Mouse (Mus musculus) ovary, postnatal 36 days (tissue): Measurements from ENCODE around the gene Cnp.
"Not testable (repeated sequence)": the region's sequence is repeated elsewhere in the genome, so short reads cannot be mapped to it uniquely, and the experiment has no call there.

Source experiments
- DNase-seq: peaks from one replicate; pipeline ENCODE4 v3.0.0; 2022; ENCODE audit warnings: low spot score, mixed read lengths

The Cnp gene

DNA sequence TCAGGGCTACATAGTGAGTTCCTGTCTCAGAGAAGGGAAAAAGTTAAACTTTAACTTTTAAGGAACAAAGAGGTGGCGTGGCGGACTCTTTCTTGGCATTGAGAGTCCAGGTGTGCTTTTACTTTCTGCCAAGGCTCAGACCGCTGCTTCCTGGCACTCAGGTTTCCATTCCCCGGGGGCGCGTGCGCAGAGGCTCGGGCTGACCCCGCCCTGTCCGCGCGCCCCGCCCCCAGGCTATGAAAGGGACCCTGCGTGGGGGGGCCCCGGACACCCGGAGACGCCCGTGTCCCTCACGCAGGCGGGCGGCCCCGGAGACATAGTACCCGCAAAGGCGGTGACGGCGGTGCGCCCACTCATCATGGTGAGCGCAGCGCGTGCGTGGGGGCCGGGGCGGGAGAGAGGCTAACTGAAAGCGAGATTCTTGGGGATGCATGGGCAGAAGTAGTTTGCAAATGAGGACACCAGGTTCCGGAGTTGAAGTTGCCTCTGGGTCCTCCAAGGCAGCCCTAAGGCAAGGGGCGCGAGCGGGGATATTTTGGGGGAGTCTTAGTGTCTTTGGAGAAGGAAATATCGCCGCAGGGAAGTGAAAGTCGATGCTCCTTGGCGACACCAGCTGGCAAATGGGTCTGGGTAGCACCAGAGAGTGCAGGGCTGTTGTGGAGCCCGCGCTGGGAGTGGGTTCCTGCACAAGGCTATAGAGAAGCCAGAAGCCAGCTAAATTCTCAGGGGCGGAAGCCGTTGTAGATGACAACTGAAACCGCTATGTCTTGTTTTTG is at the start of gene Cnp:
Gene Cnp (plus strand): TSS at position 197 of the 776 bp plus-strand sequence.
- peak; percentile 83 for DNase-seq

GRCm38 (mm10) chr11:100524987-100525630 is 49.6 kb upstream of the Cnp start:
- no peak for DNase-seq

DNA sequence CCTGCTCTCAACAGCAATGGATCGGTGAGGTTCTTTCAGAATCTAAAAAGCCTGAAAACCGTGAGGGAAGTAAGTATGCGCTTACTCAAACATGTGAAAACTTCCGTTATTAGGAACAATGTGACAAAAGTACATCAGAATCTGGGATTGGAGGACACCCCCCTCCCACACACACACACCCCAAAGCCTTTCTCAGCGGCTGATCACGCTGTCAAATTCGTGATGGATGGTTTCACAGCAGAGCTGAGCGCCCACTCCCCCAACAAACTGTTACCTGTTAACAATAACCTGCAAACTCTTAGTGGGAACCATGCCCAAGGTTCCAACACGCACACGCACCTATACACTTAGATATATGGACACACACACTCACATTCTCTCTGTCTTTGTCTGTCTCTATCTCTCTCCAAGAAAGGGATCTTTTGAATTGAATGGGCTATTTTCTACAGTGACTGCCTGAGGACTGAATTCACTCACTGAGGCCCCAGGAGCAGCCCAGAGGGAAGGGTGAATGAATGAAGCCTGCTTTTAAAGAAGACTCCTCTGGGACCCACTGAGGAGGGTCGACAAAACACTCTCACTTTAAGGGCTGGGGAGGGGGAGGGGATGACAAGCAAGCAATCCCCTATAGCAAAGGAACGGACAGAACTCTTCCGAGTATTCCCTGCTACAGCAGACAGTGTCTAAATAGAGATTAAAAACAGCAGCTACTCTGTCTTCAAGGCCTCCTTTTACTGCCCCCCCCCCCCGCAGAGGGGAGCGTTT is 48.5 kb upstream of the Cnp start:
- DNase-seq, result no peak

GRCm38 (mm10) chr11:100527066-100527457 is 47.6 kb upstream of the Cnp start:
- peak; percentile 72 for DNase-seq

DNA sequence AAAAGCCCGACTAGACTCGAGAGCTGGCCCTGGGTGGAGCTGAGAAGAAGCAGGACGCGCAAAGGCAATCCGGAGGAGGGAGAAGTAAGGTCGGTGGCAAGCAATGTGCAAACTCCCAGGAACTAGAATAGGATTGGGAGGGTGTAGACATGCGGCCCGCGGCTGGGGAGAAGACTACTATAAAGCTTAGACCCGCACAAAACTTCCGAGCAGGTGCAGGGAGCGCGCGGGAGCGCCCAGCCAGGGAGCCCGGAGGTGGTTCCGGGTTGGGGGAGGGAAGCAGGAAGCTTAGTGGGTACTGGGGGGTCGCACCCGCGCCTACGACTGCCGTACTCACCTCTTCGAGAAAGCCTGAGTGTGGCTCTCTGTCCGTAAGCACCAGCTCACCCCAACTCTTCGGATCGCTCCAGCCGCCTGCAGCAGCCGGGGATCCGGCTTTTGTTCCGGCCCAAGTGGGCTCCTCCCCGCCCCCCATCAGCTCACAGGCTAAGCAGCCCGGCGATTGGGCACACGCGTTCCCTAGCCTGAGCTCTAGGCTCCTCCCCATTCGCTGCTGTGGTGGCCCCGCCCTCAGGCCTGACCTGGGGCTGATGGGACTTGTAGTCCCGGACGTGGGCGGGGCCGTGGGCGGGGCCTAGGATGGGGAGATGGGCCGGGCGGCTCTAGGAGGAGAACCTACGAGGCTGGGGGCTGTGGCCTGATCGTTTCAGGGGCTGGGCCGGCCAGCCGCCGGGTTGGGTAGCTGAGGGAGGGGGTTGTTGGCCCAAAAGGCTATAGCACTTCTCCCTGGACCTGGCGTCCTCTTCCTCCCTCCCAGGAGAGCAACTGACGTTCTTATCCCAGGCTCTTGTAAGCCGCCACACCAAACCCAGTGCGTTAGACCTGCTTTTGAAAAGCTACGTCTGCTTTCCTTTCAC is 47.0 kb upstream of the Cnp start, which contains the start of gene Acly:
Gene Acly (minus strand): TSS at position 543 of the 917 bp plus-strand sequence.
- DNase-seq, result peak; percentile 99

- no peak for DNase-seq
Measured at GRCm38 (mm10) chr11:100528375-100529165, 46.1 kb upstream of the Cnp start.

GRCm38 (mm10) chr11:100533871-100534270 is 40.8 kb upstream of the Cnp start:
- no peak for DNase-seq

DNA sequence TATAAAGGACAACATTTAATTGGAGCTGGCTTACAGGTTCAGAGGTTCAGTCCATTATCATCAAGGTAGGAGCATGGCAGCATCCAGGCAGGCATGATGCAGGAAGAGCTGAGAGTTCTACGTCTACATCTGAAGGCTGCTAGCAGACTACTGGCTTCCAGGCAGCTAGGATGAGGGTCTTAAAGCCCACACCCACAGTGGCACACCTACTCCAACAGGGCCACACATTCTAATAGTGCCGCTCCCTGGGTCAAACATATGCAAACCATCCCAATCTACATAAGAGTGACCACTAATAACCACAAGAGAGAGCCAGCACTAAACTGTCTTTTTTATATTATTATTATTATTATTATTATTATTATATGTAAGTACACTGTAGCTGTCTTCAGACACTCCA is 40.3 kb upstream of the Cnp start:
- DNase-seq, result not testable (repeated sequence)

GRCm38 (mm10) chr11:100534821-100535220 is 39.9 kb upstream of the Cnp start:
- DNase-seq, result not testable (repeated sequence)

DNA sequence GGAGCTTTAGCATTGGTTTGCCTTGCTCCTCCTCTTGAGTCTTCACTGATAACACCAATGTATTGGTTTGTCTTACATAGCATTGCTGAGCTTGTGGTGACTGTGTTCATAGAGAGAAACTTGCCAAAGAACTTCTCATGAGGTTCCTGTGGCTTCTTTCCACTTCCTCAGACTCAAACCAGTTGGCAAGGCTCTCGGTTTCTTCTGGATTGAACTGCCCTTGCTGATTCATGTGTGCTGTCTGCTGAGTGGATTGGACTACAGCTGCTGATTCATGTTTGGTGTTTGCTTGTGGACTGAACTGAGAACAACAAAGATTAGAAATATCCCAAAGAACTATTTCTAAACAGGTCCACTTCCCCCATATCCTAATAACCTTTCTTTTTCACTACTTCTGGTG is 38.7 kb upstream of the Cnp start:
- no peak for DNase-seq

GRCm38 (mm10) chr11:100536466-100536865 is 38.2 kb upstream of the Cnp start:
- no peak for DNase-seq

GRCm38 (mm10) chr11:100540966-100541365 is 33.7 kb upstream of the Cnp start:
- DNase-seq, result no peak

- no peak for DNase-seq
Measured at GRCm38 (mm10) chr11:100541577-100541976, 33.1 kb upstream of the Cnp start.

DNA sequence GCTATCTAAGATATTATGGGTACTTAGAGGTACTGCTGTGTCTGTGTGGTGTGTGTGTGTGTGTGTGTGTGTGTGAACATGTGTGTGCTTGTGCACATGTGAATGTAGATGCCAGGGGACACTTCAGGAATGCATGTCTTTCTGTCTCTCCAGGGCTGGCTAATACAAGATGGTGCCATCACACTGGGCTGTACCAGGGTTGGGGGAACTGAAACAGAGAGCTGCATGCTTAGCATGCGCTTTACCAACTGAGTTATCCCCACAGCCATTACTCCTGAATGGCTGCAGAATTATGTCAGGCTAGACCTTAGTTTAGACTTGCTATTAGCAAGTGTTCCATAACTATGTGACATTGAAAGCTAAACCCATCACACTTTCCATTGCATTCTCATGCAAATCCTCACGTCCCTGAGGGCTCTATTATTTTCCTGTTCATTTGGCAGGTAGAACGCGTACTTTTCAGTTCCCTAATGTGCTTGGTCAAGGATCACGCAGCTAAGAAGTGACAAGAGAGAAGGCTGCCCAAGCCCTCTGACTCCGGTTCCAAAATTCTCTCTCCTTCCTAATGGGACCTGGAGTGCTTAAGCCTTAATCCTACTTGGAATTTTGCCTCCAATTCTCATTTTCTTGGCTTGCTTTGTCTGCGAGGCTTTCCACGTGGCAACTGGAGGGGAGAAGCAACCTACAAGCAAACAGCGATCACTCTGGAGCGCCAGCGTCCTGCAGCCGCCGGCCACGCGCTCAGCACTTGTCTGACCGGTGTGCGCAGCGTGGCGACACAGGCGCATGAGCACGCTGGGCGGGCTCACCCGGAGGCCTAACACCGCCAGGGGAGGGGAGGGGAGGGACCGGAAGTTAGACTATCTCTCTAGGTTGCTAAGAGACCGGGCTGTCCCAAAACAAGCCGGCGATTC is 29.6 kb upstream of the Cnp start, which contains the start of gene Ttc25:
Gene Ttc25 (plus strand): TSS at position 776 of the 914 bp plus-strand sequence.
- peak; percentile 89 for DNase-seq

DNA sequence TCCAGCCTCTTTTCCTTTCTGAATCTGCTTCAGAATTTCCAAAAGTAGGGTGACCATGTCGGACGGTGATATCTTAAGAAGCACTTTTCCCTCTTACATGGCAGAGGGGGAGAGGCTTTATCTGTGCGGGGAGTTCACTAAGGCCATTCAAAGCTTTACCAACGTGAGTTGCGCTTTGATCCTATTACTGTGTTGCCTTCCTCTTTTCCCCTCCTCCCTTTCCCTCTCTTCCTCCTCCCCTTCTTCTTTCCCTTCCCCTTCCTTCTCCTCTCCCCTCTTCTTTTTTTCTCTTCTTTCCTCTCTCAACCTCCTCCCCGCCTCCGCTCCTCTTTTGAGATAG is 29.0 kb upstream of the Cnp start:
- no peak for DNase-seq

DNA sequence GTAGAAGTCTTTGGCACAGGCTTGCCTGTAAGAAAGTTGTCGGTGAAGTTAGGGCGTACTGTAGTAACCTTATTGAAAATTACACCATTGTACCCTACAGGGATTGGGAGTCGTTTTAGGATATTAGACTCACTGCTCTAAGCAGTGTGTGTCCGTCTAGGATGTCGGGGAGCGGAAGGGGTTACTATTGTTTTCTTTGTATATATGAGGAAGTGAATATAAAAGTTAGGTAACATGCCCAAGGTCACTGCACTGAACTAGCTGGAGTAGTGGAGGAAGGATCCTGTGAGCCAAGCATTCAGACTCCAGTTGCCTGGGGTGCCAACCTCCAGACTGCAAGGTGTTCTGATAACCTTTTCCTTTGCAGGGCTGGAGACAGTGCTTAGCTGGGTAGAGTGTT is 27.7 kb upstream of the Cnp start:
- DNase-seq, result no peak

GRCm38 (mm10) chr11:100548141-100548540 is 26.6 kb upstream of the Cnp start:
- no peak for DNase-seq

- no peak for DNase-seq
Measured at GRCm38 (mm10) chr11:100549466-100549865, 25.2 kb upstream of the Cnp start.

DNA sequence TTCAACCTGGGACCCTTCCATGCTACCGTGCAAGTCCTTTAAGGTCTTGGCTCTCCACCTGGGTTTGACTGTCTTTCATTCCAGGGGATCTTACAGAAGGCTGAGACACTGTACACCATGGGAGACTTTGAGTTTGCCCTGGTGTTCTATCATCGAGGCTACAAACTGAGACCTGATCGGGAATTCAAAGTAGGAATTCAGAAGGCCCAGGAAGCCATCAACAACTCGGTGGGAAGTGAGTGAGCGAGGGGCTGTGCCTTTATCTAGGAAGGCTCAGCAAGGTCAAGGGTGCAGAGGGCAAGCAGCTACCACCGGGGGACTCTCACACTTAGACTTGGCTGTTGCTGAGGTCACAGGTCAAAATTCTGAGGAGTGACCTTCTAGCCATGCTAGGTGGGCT is 24.6 kb upstream of the Cnp start:
- DNase-seq, result no peak

DNA sequence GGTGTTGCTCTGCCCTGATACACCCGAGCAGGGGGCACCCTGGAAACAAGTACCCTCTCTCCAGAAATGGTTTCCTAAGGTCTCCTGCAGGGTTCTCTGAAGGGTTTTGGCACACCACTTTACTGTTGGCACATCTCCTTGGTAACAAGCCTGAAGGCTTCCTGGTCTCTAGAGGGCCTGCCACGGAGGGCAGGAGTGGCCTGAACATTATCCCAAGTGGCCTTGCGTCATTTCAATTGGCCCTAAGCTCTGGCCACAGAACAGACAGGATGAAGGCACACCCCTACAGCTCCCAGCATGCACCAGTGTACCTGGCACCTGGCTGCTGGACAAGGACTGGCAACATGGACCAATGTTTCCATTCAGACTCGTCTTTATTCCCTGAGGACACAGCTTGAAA is 21.9 kb upstream of the Cnp start:
- no peak for DNase-seq
